Mouse (Mus musculus) kidney, embryonic 14.5 days (tissue): ENCODE data around the gene Amigo2. TPM values are rescaled to one million over a fixed set of nuclear protein-coding genes. Genes with fewer than 3 reads are reported as not detected.
A peak's percentile ranks its signal among the peaks of the same experiment; 100 is the strongest.
"Not testable (repeated sequence)": the region's sequence is repeated elsewhere in the genome, so short reads cannot be mapped to it uniquely, and the experiment has no call there.

Source experiments
- ATAC-seq: fragments of 200-750 bp; cut with Nextera tagmentation; 2 replicates; pipeline ENCODE4 v1.8.0; 2017; ENCODE audit warnings: moderate number of reproducible peaks, mild to moderate bottlenecking, moderate TSS enrichment, moderate library complexity; ENCODE audit not compliant: low FRiP score, low TSS enrichment
- H3K27ac ChIP-seq: fragments of 300-500 bp; sonication (generic); 2 replicates; pipeline ENCODE4 v1.5.1; 2014; ENCODE audit warnings: low read depth, mild to moderate bottlenecking, low read length, moderate library complexity, mixed read lengths
- H3K27me3 ChIP-seq: fragments of 300-500 bp; sonication (generic); 2 replicates; pipeline ENCODE4 v1.6.1; 2014; ENCODE audit warnings: mild to moderate bottlenecking, low read length; ENCODE audit not compliant: control insufficient read depth, insufficient read depth
- H3K36me3 ChIP-seq: fragments of 300-500 bp; sonication (generic); 2 replicates; pipeline ENCODE4 v1.6.1; 2014; ENCODE audit warnings: low read length, mixed read lengths; ENCODE audit not compliant: control insufficient read depth, insufficient read depth
- H3K4me1 ChIP-seq: fragments of 300-500 bp; sonication (generic); 2 replicates; pipeline ENCODE4 v1.6.1; 2014; ENCODE audit warnings: low read length, mixed read lengths; ENCODE audit not compliant: control insufficient read depth, insufficient read depth
- H3K4me2 ChIP-seq: fragments of 300-500 bp; sonication (generic); replicated peaks from 2 replicates; pipeline ENCODE4 v1.6.1; 2014; ENCODE audit warnings: low read depth, mild to moderate bottlenecking, low read length
- H3K4me3 ChIP-seq: fragments of 300-500 bp; sonication (generic); 2 replicates; pipeline ENCODE4 v1.5.1; 2014; ENCODE audit warnings: mild to moderate bottlenecking, low read length
- H3K9ac ChIP-seq: fragments of 300-500 bp; sonication (generic); 2 replicates; pipeline ENCODE4 v1.6.1; 2014; ENCODE audit warnings: low read depth, mild to moderate bottlenecking, low read length, moderate library complexity
- H3K9me3 ChIP-seq: fragments of 300-500 bp; sonication (generic); 2 replicates; pipeline ENCODE4 v1.6.1; 2016; ENCODE audit warnings: low read length; ENCODE audit not compliant: control insufficient read depth
- WGBS: fragments of 180-500 bp; shearing (Covaris S2); extraction: QIAGEN DNeasy Blood & Tissue Kit; methylation state at CpG from one replicate; pipeline ENCODE4 v1.1.7; 2014; 5-methylcytosine and 5-hydroxymethylcytosine counted together
- polyA plus RNA-seq: library from polyadenylated mRNA; unstranded; fragments of >200 nt; fragmentation: Nextera tagmentation; extraction: Ambion mirVana; gene quantifications from 2 replicates; pipeline ENCODE4 v1.2.1, GENCODE M21; 2014

Gene Amigo2
- polyA plus RNA-seq, 1 experiment from 2014 or later: 16.9 TPM

DNA sequence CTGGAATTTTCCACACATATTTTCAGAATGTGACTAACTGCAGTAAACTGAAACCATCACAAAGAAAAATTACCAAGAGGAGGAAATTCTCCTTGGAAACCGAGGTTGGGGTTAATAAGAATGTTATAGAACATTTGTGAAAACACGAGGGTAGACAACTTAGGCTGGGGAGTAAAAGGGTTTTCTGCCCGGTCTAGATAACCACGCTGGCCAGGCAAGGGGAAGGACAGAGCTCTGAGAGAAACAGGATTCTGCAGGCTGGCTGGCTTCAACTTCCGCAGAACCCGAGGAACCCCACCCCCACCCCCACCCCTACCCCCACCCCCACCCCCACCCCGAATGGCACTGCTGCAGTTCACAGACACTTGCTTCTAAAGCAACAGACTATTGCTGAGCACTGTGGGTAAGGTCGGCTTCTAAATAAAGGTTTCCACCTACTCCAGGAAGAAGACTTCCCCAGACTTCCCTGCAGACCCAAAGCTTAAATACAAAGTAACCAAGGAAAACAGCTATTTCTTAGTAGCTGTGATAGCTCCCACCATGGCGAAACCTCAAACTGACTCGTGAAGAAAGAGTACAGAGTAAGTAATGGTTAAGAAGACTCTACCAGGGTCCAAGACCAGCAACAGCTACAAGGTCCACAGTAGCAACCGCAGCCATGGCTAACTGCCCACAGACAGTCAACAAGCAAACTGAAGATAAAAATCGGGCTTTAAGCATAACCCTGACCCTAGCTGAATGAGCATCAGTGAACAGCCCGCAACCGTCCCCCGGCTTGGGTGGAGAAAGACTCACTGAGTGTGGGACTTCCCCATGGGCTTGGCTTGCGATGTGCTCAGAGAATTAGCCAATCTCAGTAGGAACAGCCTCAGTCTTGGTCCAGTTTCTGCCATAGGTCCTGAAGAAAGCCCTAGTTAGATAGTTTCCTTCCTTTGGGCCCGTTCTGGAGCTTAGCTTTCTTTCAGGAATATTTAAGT lies 34.3 kb downstream of the Amigo2 start:
- no peak for ATAC-seq
- H3K4me3 ChIP-seq: no peak overlapping the region
- no peaks in the 10 kb centered on the region for H3K9me3 ChIP-seq
- no peak overlapping the region for H3K4me2 ChIP-seq
- WGBS: 79% methylated on average over 17 of the region's 17 CpGs
- no peaks in the 10 kb centered on the region for H3K36me3 ChIP-seq
- H3K4me1 ChIP-seq: no peaks in the 10 kb centered on the region
- no peaks in the 10 kb centered on the region for H3K27me3 ChIP-seq
- H3K9ac ChIP-seq: no peak overlapping the region
- no peak overlapping the region for H3K27ac ChIP-seq

DNA sequence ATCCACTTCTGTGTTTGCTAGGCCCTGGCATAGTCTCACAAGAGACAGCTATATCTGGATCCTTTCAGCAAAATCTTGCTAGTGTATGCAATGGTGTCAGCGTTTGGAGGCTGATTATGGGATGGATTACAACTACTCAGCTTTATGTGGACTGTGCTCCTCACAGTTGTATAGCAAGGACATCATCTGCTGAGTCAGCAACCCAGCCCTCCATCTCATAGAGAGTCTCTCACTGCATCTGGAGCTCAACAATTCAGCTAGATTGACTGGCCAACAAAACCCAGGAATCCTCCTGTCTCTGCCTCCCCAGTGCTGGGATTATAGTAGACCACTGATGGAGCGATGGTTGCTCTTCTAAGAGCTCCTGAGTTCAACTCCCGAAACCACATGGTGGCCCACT lies 37.3 kb downstream of the Amigo2 start:
- ATAC-seq, H3K9ac ChIP-seq, H3K4me3 ChIP-seq, H3K9me3 ChIP-seq, H3K4me1 ChIP-seq, H3K36me3 ChIP-seq, H3K4me2 ChIP-seq, H3K27ac ChIP-seq, H3K27me3 ChIP-seq: not testable (repeated sequence)
- 83% methylated on average over 3 of the region's 3 CpGs for WGBS

DNA sequence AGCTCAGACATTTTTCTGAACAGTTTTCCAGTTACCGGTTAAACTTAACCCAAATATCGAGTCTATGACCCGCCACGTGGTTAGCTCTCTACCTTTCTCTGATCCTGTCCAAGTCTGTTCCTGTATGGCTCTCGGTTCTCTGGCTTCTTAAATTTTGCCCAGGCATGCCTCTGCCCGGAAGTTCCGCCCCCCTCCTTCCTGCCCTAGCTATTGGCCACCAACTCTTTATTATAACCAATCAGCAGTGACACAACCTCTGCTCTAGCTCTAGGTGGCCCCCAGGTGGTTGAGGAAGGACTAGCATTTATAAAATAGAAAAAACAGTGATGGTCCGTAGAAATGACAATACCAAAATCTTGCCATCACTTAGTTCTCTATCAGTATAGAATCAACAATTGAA lies 40.6 kb downstream of the Amigo2 start:
- Histone ChIP-seq H3K36me3 (no peaks in the 10 kb centered on the region), H3K27me3 (no peaks in the 10 kb centered on the region), H3K4me2 (no peak overlapping the region), H3K9me3 (no peaks in the 10 kb centered on the region), H3K27ac (no peak overlapping the region), H3K4me1 (no peaks in the 10 kb centered on the region), H3K4me3 (no peak overlapping the region), H3K9ac (no peak overlapping the region)
- ATAC-seq: no peak
- WGBS: 96% methylated on average over 8 of the region's 8 CpGs

DNA sequence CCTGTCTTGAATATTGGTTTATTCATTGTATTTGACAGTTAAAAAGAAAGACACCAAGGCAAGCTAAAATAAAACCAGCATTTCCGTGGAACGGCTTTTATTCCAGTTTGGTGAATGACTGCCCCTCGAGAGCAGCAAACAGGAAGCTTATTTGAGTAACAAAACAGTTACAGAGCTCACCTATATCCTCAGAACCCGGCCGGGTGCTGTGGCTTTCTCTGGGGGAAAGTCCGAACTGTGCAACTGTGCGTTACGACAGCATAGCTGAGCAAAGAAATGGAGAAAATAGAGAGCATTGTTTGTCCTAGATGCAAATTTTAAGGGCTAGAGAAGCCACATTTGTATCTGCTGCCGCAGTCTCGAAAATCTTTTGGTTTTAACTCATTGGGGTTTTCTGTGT lies 41.3 kb downstream of the Amigo2 start:
- H3K9me3 ChIP-seq: no peaks in the 10 kb centered on the region
- H3K4me1 ChIP-seq: no peaks in the 10 kb centered on the region
- no peak overlapping the region for H3K27ac ChIP-seq
- 88% methylated on average over 10 of the region's 10 CpGs for whole genome bisulfite sequencing
- H3K4me3 ChIP-seq: no peak overlapping the region
- H3K9ac ChIP-seq: no peak overlapping the region
- H3K36me3 ChIP-seq: no peaks in the 10 kb centered on the region
- no peak overlapping the region for H3K4me2 ChIP-seq
- no peaks in the 10 kb centered on the region for H3K27me3 ChIP-seq
- no peak for ATAC-seq

DNA sequence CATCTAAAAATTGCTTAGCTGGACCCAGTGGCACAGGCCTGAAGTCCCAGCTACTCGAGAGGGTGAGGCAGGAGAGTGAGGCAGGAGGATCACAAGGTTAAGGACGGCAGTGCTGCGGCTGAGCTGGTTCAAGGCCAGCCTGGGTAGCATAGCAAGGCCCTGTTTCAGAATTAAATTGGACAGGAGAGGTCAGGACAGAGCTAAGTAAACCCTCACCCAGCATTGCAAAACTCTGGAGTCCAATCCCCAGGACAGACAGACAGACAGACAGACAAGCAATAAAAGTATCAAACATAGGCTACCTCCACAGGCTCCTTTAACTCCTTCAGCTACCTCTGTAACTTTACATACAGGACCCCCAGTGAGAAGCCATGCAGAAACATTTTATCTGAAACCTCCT lies 42.2 kb downstream of the Amigo2 start:
- Histone ChIP-seq H3K4me3 (no peak overlapping the region), H3K9me3 (no peaks in the 10 kb centered on the region), H3K36me3 (no peaks in the 10 kb centered on the region), H3K4me2 (no peak overlapping the region), H3K9ac (no peak overlapping the region), H3K27me3 (no peaks in the 10 kb centered on the region), H3K27ac (no peak overlapping the region), H3K4me1 (no peaks in the 10 kb centered on the region)
- ATAC-seq: no peak
- WGBS: 80% methylated on average over 3 of the region's 3 CpGs

DNA sequence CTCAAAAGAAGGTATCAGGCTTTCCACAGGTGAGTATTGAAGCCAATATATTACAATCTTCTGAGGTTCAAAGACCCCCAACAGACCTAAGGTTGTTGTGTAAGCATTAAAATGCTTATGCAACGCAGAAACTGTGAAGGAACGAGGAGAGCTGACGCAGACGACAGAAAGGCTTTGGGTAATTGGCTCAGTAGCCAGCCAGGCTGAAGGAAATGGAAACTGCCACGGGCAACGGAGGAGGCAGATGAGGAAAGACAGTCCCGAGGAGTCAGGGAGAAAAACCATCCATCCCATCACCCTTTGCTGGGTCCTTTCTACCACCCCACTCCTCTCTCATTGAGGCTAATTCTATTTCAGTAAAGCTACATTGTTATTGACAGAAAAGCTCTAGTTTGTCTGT lies 50.4 kb downstream of the Amigo2 start:
- no peak for ATAC-seq
- H3K27ac ChIP-seq: no peak overlapping the region
- H3K9me3 ChIP-seq: no peaks in the 10 kb centered on the region
- H3K27me3 ChIP-seq: no peaks in the 10 kb centered on the region
- H3K4me3 ChIP-seq: no peak overlapping the region
- H3K9ac ChIP-seq: no peak overlapping the region
- no peaks in the 10 kb centered on the region for H3K36me3 ChIP-seq
- H3K4me2 ChIP-seq: no peak overlapping the region
- no peaks in the 10 kb centered on the region for H3K4me1 ChIP-seq
- 82% methylated on average over 7 of the region's 7 CpGs for WGBS

DNA sequence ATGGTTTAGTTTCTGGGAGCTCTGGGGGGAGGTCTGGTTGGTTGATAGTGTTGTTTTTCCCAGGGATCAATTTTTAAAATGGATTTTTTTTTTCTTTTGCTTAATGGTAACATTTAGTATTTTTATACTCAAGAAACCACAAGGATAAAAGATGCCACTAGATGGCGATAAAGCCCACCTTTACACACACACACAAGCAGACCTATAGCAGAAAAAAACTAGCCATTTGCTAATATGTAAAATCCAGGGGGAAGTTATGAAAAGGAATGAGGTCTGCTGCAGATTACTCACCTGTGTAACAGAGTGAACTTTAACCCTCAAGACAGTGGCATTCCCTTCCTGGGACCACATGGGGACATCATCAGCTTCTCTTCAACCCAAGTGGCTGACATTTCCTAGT lies 51.5 kb downstream of the Amigo2 start:
- H3K4me1 ChIP-seq: no peaks in the 10 kb centered on the region
- WGBS: 0% methylated on average over 1 of the region's 1 CpGs
- H3K27ac ChIP-seq: no peak overlapping the region
- no peak overlapping the region for H3K4me3 ChIP-seq
- no peak overlapping the region for H3K4me2 ChIP-seq
- ATAC-seq: 0 out of 2 replicates have a peak, but pooled peaks have one; percentile 49
- no peaks in the 10 kb centered on the region for H3K27me3 ChIP-seq
- no peaks in the 10 kb centered on the region for H3K36me3 ChIP-seq
- H3K9me3 ChIP-seq: no peaks in the 10 kb centered on the region
- H3K9ac ChIP-seq: no peak overlapping the region

Other genes with a start within 250 kb of the Amigo2 start
- 74.4 and 88.4 TPM in 2 replicates for gene Slc38a4, start 191.3 kb downstream of the Amigo2 start, polyA plus RNA-seq
- 5.4 and 8.7 TPM in 2 replicates for gene Pced1b, start 180 bp downstream of the Amigo2 start, polyA plus RNA-seq